Mouse (Mus musculus): Measurements from ENCODE around the gene Lyzl6.

The Lyzl6 gene

DNA sequence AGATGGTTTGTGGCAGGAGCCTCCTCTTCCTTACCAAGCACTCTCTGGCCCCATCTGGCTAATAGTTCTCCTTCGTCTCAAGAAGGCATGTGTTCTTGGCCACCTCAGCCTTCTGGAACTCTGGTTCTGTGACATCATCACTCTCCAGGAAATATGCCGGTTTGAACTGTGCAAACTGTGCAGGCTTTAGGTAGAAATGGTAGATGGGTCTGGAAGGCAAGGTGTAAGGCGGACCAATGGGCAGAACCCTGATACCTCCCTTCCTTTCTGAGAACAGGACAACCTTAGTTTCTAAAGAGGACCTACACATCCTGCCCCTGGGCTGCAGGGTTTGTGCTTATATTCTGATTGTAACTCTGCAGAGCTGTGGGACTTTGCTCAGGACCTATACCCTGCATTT is at the start of gene Lyzl6:
Gene Lyzl6, minus strand, starts transcription at position 101 of the 400 bp plus-strand sequence.
- no peak for DNase-seq (ENCODE audit: inconsistent ontology term)

DNA sequence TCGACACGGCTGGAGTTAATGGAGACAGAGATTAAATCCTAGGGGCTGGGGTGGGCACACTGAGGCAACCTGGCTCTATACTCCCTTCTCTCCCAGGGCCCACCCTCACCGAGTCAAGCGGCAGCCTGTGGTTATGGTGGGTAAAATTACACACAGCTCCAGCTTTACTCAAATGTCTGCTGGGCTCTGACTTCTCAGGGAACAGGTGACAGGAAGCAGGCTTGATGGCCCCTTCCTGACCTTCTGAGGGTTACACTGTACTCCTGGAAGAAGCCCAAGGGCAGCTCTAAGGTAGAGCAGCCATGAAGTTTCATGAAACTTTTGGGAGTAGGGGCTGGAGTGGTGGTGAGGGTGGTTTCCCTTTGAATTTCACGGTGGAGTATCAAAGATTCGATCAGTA is 48.0 kb upstream of the Lyzl6 start:
- DNase-seq (ENCODE audit: inconsistent ontology term) = no peak

DNA sequence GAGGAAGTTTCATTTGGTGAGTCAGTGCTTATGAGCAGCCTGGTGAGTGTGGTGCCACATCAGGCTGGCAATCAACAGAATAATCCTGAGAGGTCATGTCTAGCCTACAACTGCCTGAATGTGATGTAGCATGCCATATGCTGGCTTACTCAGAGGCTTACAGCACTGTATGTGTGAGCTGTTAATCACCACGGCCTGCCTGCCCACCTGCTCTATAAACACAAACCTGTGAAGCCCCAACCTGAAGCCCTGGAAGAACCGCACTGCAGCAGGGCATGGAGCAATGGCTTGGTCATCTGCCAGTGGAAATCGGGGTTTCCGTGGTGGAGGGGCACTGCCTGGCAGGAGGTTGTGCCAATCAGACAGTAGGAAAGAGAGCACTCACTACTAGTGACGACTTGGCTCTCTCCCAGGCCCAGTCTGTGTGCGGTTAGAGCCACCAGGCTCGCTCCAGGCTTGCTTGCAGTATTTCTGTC is 46.6 kb upstream of the Lyzl6 start:
- DNase-seq (ENCODE audit: inconsistent ontology term) = peak; percentile 90

GRCm38 (mm10) chr11:103683667-103684334 is 45.1 kb upstream of the Lyzl6 start:
- DNase-seq (ENCODE audit: inconsistent ontology term) = peak; percentile 68

DNA sequence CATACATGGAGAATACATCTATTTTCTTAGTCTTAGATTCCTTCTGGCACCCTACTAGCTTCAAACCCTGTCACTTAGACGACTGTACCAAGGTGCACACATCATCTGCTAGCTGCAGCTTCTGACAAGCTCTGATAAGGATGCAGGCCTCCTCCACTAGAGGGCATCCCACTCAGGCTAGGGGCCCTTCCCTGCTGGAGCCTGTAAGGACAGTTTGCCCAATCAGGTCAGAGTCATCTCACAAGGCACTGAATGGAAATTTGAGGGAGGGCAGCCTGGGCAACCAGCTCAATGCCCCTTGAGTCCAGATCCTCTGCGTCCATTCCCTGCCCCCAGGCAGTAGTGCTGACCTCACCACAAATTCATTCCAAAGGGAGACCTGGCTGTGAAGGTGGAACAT is 38.4 kb upstream of the Lyzl6 start:
- DNase-seq (ENCODE audit: inconsistent ontology term) = peak; percentile 39

DNA sequence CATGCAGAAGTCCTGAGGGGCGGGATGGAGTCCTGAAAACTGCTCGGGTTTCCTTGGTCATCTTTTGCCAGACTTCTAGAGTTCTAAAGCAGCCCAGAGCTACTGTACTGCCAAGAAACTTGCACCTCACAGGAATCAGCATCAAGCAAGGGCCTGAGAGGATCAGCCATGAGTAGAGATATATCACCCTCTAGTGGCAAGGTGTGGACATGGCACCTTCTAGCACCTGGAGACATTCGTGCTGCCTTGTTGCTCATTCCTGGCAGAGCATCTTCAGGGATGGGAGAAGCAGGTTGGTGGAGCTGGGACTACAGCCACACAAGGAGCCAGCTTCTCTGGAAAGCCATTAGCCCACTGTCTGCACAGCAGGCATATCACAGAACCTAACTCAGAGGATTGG is 36.9 kb upstream of the Lyzl6 start:
- peak; percentile 21 for DNase-seq (ENCODE audit: inconsistent ontology term)

- peak; percentile 19 for DNase-seq (ENCODE audit: inconsistent ontology term)
Observed at GRCm38 (mm10) chr11:103666907-103667426, 28.3 kb upstream of the Lyzl6 start.

DNA sequence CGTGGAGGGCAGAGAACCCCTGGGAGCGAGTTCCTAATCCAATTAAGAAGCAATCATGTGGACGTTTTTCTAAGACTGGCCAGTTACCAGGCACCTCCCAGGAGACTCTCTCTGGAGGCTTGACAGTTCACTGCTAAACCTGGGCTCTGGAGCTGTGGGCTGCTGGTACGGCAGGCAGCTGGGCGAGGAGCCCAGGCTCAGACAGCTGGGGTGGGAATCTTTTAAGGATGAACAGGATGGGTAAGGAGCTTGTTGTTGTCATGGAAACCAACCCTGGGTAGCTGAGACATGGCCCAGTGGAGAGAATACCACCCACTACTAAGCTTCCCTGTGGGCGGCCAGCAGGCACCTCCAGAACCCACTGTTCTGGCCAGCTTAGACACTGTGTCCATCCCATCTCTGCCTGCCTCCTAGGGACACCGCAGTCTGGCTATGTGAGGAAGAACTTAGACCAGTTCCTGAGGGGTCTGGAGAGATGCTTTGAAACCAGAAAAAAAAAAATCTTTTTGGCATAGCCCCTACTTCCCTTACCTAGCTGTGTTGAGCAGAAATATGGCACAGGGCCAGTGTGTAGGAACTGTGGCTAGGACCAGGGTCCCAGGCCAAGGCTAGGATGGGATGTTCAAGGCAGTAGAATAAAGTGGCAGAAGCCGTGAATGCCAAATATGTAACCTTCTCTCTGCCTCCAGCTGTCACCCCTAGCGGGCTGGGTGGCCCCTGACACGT is 27.7 kb upstream of the Lyzl6 start:
- peak; percentile 40 for DNase-seq (ENCODE audit: inconsistent ontology term)

DNA sequence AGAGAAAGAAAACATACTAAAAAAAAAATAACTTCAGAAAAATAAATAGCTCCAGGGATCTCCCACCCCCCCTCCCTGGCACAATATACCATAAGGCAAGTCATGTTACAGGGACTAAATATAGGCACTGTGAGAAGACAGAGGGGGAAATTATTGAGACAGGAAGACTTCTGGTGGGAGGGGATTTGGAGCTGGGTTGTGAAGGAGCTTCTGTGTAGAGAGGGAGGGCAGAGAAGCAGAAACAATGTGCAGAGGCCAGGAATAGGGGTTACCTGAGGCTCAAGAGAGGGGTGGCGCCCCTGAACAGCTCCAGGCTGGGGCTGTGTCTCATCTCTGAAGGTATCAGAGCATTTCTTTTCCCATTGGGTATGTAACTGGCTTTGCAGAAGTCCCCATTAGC is 27.0 kb upstream of the Lyzl6 start:
- no peak for DNase-seq (ENCODE audit: inconsistent ontology term)

DNA sequence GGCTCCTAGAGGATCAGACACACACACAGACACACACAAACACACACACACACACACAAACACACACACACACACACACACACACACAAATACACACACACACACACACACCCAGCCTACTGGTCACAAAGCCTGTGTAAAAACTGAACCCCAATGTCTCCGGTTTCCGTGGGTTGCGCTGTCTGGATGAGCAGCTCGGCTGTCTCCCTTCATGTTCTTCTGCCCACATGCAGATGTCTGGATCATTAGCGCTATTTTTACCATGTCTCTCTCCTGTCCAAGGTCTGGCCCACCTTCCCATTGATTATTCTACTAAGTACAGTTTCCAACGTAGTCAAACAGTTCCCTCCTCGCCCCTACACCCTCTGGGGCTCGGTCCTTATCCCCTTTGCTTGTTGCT is 24.4 kb upstream of the Lyzl6 start:
- DNase-seq (ENCODE audit: inconsistent ontology term) = no peak

DNA sequence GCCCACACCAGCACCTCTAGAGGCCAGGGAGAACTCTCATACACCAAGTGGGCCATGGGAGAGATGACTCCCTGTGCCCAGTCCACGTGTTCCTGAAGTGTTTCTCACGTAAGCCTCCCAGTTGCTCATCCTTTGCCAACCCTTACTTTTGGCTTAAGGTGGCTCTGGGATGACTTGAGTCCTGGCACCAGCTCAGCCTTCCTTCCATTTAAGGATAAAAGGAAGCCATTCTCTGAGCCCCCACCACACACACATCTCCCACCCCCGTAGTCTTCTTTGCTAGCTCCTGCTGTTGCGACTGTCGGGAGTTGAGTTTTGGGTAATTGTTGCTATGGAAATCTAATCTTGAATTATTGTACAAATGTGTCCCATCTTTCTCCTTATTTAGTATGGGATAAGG is 23.9 kb upstream of the Lyzl6 start:
- no peak for DNase-seq (ENCODE audit: inconsistent ontology term)

GRCm38 (mm10) chr11:103661863-103662262 is 23.2 kb upstream of the Lyzl6 start:
- no peak for DNase-seq (ENCODE audit: inconsistent ontology term)

DNA sequence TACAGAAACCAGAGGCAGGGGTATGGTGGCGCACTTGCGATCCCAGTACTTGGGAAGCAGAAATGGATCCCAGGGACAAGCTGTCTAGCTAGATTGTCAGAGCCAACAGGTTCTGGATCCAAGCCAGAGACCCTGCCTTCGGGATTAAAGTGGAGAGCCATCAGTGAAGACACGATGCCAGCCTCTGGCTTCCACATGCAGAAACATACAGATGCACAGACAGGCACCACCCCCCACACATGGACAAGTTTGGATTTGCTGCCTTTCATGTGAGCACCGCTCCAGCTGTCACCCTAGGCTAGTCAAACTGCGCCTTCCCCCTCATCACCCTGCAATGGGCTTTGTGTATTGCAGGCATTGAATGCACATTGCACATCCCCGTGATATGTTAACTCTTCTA is 19.5 kb upstream of the Lyzl6 start:
- no peak for DNase-seq (ENCODE audit: inconsistent ontology term)

DNA sequence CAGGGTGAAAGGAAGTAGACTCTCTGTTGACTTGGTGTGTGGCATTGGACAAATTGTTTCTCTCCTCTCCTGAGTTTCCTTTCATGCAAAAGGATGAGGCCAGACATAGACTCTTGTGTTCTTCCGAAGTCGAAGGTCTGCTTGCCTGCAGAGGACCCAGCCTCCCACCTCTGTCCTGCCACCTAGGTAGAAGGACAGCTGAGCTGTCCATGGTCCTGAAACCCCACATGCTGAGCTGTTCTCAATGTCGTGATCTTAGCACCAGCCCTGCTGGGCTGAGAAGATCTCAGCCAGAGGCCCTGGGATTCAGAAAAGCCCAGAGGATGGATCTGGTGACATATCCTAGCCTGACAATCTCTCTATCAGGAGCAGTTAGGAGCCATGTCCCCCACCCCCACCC is 17.8 kb upstream of the Lyzl6 start:
- DNase-seq (ENCODE audit: inconsistent ontology term) = peak; percentile 41

- no peak for DNase-seq (ENCODE audit: inconsistent ontology term)
Observed at GRCm38 (mm10) chr11:103653359-103653965, 14.8 kb upstream of the Lyzl6 start.

DNA sequence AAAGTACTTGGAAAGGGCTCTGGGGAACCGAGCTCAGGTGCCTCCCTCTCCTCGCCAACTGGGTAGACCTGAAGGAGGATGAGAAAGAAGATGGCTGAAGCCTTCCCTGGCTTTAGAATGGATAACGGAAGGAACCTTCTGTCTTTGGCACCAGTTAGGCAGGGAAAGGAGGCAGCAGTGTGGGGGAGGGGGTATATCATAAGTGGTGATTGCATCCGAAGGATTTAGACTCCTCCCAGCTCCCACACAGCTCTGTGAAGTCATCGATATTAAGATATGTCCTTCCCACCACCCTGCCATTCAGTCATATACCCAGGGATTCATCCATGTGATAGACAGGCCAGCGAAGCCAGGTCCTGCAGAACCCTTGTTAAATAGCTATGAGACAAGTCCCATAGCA is 12.7 kb upstream of the Lyzl6 start:
- no peak for DNase-seq (ENCODE audit: inconsistent ontology term)

GRCm38 (mm10) chr11:103649983-103650493 is 11.3 kb upstream of the Lyzl6 start:
- no peak for DNase-seq (ENCODE audit: inconsistent ontology term)

DNA sequence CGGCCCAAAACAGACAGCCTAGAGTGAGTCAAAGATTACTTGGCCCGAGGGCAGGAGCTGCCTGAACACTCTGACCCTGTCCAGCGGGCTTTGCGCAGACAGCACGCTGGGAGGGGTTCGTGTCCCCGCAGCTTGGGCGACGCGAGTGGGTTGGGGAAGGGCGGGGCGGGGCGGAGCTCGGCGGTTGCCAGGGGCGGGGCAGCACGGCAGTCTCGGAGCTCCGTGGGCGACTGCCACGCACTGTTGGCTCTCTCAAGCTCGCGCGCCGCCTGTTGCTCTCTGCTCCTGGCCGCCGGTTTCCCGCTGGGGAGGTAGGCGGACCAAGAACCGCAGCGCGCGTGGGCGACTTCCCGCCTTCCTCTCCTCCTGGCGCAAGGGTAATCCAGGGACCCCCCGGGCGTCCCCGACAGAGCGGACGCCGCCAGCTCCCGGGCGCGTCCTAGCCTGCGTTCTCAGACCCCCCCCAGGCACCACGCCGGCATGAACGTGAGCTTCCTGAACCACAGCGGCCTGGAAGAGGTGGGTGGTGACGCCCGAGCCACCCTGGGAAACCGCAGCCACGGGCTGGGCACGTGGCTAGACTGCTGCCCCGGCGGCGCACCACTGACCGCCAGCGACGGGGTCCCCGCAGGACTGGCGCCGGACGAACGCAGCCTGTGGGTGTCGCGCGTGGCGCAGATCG is 10.8 kb upstream of the Lyzl6 start, which contains the start of gene Rprml:
Gene Rprml, plus strand, starts transcription at position 270 of the 682 bp plus-strand sequence.
- peak; percentile 46 for DNase-seq (ENCODE audit: inconsistent ontology term)

GRCm38 (mm10) chr11:103648656-103649055 is 10.0 kb upstream of the Lyzl6 start:
- no peak for DNase-seq (ENCODE audit: inconsistent ontology term)

- DNase-seq (ENCODE audit: inconsistent ontology term) = no peak
Observed at GRCm38 (mm10) chr11:103647921-103648620, 9.4 kb upstream of the Lyzl6 start.

DNA sequence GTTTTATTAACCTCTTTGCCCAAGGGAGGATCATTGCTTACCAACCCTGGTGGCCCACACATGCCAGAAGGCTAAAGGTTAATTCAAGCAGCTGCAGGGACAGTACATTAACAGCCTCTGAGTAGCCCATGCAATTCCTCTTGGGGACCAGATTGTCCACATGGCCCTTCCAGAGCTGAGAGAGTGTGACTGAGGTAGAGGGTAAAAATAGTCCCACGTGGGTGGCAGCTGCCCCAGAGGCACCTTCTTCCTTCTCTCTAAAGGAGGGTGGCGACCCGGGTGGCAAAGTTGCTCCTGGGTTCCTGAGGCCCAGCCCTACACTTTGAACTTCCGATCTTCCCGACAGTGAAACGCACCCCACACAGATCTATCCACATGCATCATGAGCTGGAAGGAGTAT is 7.6 kb upstream of the Lyzl6 start:
- DNase-seq (ENCODE audit: inconsistent ontology term) = no peak

Measured in Muller cell, postnatal 12 days (primary cell).